Mouse (Mus musculus): ENCODE data around the gene Tnr.

Tnr gene

DNA sequence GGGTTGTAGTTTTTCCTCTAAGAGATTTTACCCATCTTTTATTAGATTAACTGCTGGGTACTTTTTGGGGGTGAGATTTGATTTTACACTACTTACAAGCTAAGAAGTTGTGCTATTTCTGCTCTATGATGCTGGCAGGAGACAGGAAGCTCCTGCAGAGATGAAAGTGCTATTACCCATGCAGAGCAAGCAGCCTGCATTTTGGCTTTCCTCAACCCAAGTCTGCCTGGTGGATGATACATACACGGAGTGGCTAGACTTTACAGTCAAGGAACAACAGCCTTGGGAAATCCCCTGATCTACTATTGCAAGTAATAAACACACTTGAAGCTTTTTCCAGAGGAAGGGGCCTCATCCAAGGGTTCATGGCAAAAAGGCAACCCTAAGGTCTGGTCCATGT lies 430.0 kb downstream of the Tnr start:
- no peak for DNase-seq (ENCODE audit: low spot score in 2 of 2)

DNA sequence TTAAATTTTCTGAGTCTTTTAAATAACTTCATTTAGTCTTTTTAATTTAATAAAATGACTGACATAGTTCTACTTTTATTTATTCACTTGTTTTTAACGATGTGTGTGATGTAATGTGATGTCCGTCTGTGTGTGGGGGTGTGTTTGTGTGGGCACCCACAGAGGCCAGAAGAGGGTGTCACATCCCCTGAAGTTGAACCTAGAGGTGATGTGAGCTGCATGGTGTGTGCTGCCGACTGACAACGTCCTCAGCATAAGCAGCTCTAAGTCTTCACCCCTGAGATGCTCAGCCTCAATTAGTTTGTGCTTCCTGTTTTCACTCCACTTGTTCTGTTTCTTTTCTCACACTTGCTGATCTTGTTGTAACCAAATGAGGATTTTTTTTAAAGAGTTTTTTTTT lies 439.8 kb downstream of the Tnr start:
- no peak for DNase-seq (ENCODE audit: low spot score in 2 of 2)

DNA sequence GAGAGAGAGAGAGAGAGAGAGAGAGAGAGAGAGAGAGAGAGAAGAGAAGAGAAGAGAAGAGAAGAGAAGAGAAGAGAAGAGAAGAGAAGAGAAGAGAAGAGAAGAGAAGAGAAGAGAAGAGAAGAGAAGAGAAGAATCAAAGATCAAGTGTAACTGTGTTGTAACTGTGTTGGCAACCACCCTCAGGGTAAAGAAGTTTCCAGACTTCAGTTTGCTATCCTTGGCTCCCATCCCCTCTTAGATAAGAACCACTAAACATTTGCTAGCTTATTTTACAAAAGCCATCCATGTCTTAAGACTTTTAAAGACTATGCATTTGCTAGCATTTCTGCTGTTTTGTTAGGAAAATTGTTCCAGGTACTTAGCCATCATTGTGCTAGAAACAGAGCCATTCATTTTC lies 442.7 kb downstream of the Tnr start:
- DNase-seq (ENCODE audit: low spot score in 2 of 2): peak in 1 of 2 experiments; percentile 14

DNA sequence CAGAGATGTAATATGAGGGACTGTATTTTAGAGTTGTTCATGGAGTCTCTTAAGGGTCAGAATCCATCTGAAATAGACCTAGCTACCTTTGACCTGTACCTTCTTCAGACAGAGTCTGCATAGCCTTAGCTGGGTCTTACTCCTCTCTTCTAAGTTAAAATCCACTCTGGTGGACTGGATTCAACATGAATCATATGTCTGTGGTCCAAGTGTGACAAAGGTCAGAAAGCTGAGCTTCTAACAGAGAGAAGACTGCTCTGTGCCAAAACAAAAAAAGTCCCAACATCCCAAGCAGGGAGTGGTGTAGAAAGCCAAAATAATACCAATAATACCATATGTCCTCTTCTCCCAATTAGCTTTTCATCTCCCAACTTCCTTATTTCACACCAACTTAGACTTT lies 444.8 kb downstream of the Tnr start:
- peak; percentile 56 to 63 for DNase-seq (ENCODE audit: low spot score in 2 of 2)

DNA sequence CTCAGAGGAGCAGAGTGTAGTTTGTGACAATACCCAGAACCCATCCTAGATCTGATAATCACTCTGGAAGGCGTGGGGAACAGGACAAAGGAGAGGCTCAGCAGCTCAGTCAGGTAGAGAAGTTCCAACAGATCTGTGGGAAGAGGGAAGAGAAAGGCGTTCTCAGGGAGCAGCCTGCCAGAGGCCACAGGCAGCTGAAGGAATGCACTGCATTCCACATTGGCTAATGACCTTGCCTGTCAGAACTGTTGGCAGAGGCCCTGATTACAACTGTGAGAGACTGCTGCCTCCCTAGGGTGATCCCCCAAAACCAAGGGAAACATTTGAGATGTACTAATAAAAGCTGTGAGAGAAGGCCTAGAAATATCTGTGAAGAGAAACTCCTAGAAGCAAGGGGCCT lies 454.2 kb downstream of the Tnr start:
- DNase-seq (ENCODE audit: low spot score in 2 of 2): peak; percentile 38 to 41

DNA sequence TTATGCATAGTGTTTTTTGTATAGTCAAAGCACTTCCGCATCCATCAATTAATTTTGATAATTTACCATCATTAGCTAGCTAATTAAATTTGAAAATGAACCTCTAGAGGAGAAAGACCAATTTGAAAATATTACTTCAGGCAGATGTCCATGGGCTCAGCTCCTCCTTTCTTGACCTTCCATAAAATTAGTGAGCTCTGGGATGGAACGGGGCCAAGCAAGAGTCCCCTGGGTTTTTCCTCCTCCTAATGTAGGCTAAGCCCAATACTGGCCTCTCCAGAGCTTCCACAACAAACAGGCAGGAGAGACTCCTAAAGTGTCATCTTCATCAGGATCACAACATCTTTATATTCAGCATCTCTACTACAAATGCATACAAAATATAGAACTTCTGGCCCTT lies 455.5 kb downstream of the Tnr start:
- DNase-seq (ENCODE audit: low spot score in 2 of 2): peak in 1 of 2 experiments; percentile 14

DNA sequence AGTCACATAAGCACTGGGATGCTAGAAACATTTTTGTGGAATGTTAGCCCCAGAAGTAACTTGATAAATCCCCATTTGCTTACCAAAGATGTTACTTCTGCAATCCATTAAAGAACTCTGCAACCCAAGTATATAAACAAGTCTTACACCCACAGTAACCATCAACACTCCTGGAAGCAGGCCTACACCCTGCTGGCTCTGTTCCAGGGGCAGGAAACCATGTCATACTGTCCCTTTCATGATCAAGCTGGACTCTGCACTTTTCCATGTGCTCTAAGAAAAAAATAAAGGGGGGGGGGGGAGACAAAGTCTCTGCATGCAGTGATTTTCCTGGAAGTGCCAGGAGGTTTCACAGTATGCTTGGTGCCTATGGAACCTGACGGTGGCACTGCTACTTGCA lies 456.8 kb downstream of the Tnr start:
- no peak for DNase-seq (ENCODE audit: low spot score in 2 of 2)

Measured in heart, adult 9 months (tissue).